Mouse (Mus musculus) kidney, adult 2 months (tissue): ENCODE data around the gene Car12.

Experiments used
- CTCF ChIP-seq: fragments of 200-500 bp; conservative IDR thresholded peaks from 2 replicates; pipeline ENCODE4 v1.5.1; 2011; ENCODE audit warnings: low read depth, mild to moderate bottlenecking, control low read depth, low read length, moderate library complexity, mixed read lengths; ENCODE audit not compliant: insufficient read depth, insufficient read length
- POLR2A ChIP-seq: fragments of 200-500 bp; IDR thresholded peaks from one replicate; pipeline ENCODE4 v1.6.1; 2011; ENCODE audit warnings: low read depth, low read length, control low read depth

GRCm38 (mm10) chr9:66708816-66709555, 4.5 kb upstream of the Car12 start:
- TF ChIP-seq CTCF (no peak), POLR2A (no peak)
